In the genomic region with DNA sequence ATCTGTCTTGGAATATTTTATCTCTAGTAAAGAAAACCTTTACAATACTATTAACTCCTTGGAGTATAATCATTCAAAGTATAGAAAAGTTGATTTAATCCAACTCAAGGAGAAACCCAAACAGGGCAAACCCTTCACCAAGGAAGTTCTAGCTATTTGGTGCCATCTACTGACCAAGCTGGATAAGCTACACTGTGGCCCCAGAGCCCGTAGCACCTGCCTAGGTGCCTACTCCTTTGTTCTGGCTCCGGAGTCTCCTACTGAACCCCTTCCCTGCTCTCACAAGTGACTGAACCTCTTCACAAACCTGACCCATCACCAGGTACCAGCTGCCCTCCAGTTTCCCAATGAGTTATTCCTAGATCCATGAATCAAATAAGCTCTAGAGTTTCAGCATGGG, we compare ENCODE assay signal across 8 mouse cellular contexts. TPM values are rescaled to one million over a fixed set of nuclear protein-coding genes. Genes with fewer than 3 reads are reported as not detected.
DNase-seq lines count a peak whose midpoint lies in the region; ATAC-seq lines count a peak whose summit lies in the region.

No protein-coding gene starts in this region.

- no peaks in the 10 kb centered on the region for H3K9me3 ChIP-seq in forebrain, embryonic 14.5 days (replicated peaks; ENCODE audit: control insufficient read depth, low read length)
- no peaks in the 10 kb centered on the region for H3K9me3 ChIP-seq in forebrain, embryonic 10.5 days
- H3K9me3 ChIP-seq in intestine, embryonic 14.5 days (ENCODE audit: control insufficient read depth, low read length), result no peaks in the 10 kb centered on the region

- no peak overlapping the region for H3K27ac ChIP-seq in forebrain, embryonic 14.5 days (ENCODE audit: low read depth, low read length)
- no peak overlapping the region for H3K27ac ChIP-seq in forebrain, embryonic 10.5 days
- no peak overlapping the region for H3K27ac ChIP-seq in intestine, embryonic 14.5 days (ENCODE audit: low read depth)

- H3K4me3 ChIP-seq in forebrain, embryonic 14.5 days (ENCODE audit: low read depth, low read length), result no peak overlapping the region
- no peak overlapping the region for H3K4me3 ChIP-seq in forebrain, embryonic 10.5 days
- H3K4me3 ChIP-seq in intestine, embryonic 14.5 days (ENCODE audit: low read depth, low read length), result no peak overlapping the region

- H3K36me3 ChIP-seq in forebrain, embryonic 14.5 days (ENCODE audit: control insufficient read depth, insufficient read depth, low read length), result peaks cover 6% of the 10 kb centered on the region; the same call in 1 of the 2 replicates
- H3K36me3 ChIP-seq in forebrain, embryonic 10.5 days (replicated peaks), result no peaks in the 10 kb centered on the region
- H3K36me3 ChIP-seq in intestine, embryonic 14.5 days (ENCODE audit: control insufficient read depth, insufficient read depth, low read length), result 0 out of 2 replicates have a peak, but pooled peaks cover 2% of the 10 kb centered on the region

- no peak overlapping the region for H3K9ac ChIP-seq in forebrain, embryonic 14.5 days (ENCODE audit: low read length)
- H3K9ac ChIP-seq in intestine, embryonic 14.5 days (ENCODE audit: low read length), result no peak overlapping the region

- H3K4me1 ChIP-seq in forebrain, embryonic 14.5 days (ENCODE audit: control insufficient read depth, insufficient read depth, low read length), result no peaks in the 10 kb centered on the region
- H3K4me1 ChIP-seq in forebrain, embryonic 10.5 days, result no peaks in the 10 kb centered on the region
- H3K4me1 ChIP-seq in intestine, embryonic 14.5 days (replicated peaks; ENCODE audit: control insufficient read depth, insufficient read depth, low read length), result no peaks in the 10 kb centered on the region

- no peaks in the 10 kb centered on the region for H3K27me3 ChIP-seq in forebrain, embryonic 14.5 days (replicated peaks; ENCODE audit: control insufficient read depth, insufficient read depth, low read length)
- H3K27me3 ChIP-seq in forebrain, embryonic 10.5 days (ENCODE audit: poor library complexity, severe bottlenecking), result no peaks in the 10 kb centered on the region
- H3K27me3 ChIP-seq in intestine, embryonic 14.5 days (replicated peaks; ENCODE audit: control insufficient read depth, insufficient read depth, low read length), result no peaks in the 10 kb centered on the region

- H3K4me2 ChIP-seq in forebrain, embryonic 14.5 days (ENCODE audit: low read length), result no peak overlapping the region
- no peak overlapping the region for H3K4me2 ChIP-seq in intestine, embryonic 14.5 days (ENCODE audit: low read length)

- intact Hi-C loops in left cerebral cortex, postnatal 25 days (cut with DNase I), result no loop called here

- no peak for ATAC-seq in forebrain, embryonic 14.5 days
- peak; percentile 65; the same call in 1 of the 2 replicates for ATAC-seq in intestine, embryonic 14.5 days (replicated peaks; ENCODE audit: low FRiP score, low TSS enrichment, low read depth)

- peak; percentile 17 for DNase-seq in forebrain, embryonic 14.5 days (ENCODE audit: low spot score)
- no peak for DNase-seq in forebrain, embryonic 10.5 days (ENCODE audit: extremely low spot score, low spot score)
- peak; percentile 30 to 32 for DNase-seq in spleen, postnatal 36 days (ENCODE audit: low spot score in 2 of 2)
- no peak for DNase-seq in spleen, postnatal 4 days (ENCODE audit: low spot score in 2 of 2)
- DNase-seq in intestine, embryonic 14.5 days (ENCODE audit: low spot score), result no peak
- peak; percentile 17 to 68 for DNase-seq in thymus, postnatal 10 days (ENCODE audit: low spot score in 2 of 2)
- no peak for DNase-seq in left cerebral cortex, postnatal 25 days (ENCODE audit: low spot score in 2 of 2)
- no peak for DNase-seq in cerebellum, adult 9-11 months

- 27% methylated on average over 2 of the region's 2 CpGs for WGBS in forebrain, embryonic 14.5 days
- 28% methylated on average over 2 of the region's 2 CpGs for WGBS in forebrain, embryonic 10.5 days
- 36% methylated on average over 2 of the region's 2 CpGs for WGBS in intestine, embryonic 14.5 days

RNA-seq across cellular contexts. Expression of a gene that starts 45.3 kb away (rescaled TPM):
- polyA plus RNA-seq in forebrain, embryonic 14.5 days (2014; fragmentation: Nextera tagmentation; extraction: Ambion mirVana), result 101 and 114 TPM in 2 replicates
- 57.3 and 59.4 TPM in 2 replicates for polyA plus RNA-seq in forebrain, embryonic 10.5 days (2016; fragmentation: Nextera tagmentation; extraction: Ambion mirVana)
- polyA plus RNA-seq in intestine, embryonic 14.5 days (2014; fragmentation: Nextera tagmentation; extraction: Ambion mirVana), result 129 and 131 TPM in 2 replicates
- 100 to 1,000 TPM; 614 to 635 TPM for total RNA-seq in left cerebral cortex, postnatal 25 days (2021)

Comparison
In these comparisons a context has a peak if more than half of its experiments do, and no peak if none do; other contexts are left out.
1. DNase-seq: peak in forebrain, embryonic 14.5 days (single experiment), spleen, postnatal 36 days (2 of 2) and thymus, postnatal 10 days (2 of 2); none in forebrain, embryonic 10.5 days (single experiment), spleen, postnatal 4 days (0 of 2), intestine, embryonic 14.5 days (single experiment), left cerebral cortex, postnatal 25 days (0 of 2) and cerebellum, adult 9-11 months (single experiment).